Mouse (Mus musculus) midbrain, embryonic 11.5 days (tissue): ENCODE data around the gene Serpini1. TPM values are rescaled to one million over a fixed set of nuclear protein-coding genes. Genes with fewer than 3 reads are reported as not detected.

ENCODE experiments used
- ATAC-seq: fragments of 200-750 bp; cut with Nextera tagmentation; 2 replicates; pipeline ENCODE4 v1.8.0; 2017; ENCODE audit warnings: moderate TSS enrichment, moderate library complexity; ENCODE audit not compliant: low FRiP score
- DNase-seq: peaks from one replicate; pipeline ENCODE4 v3.0.0; 2015; ENCODE audit warnings: low spot score; ENCODE audit errors: missing footprints
- H3K27ac ChIP-seq: fragments of 300-500 bp; sonication (generic); 2 replicates; pipeline ENCODE4 v1.5.1; 2014; ENCODE audit warnings: low read depth, low read length
- H3K27me3 ChIP-seq: fragments of 300-500 bp; sonication (generic); 2 replicates; pipeline ENCODE4 v1.6.1; 2014; ENCODE audit warnings: mild to moderate bottlenecking, low read length, moderate library complexity, mixed read lengths; ENCODE audit not compliant: control insufficient read depth, insufficient read depth
- H3K36me3 ChIP-seq: fragments of 300-500 bp; sonication (generic); 2 replicates; pipeline ENCODE4 v1.6.1; 2014; ENCODE audit warnings: mild to moderate bottlenecking, low read length, moderate library complexity, mixed read lengths; ENCODE audit not compliant: control insufficient read depth, insufficient read depth
- H3K4me1 ChIP-seq: fragments of 300-500 bp; sonication (generic); 2 replicates; pipeline ENCODE4 v1.6.1; 2014; ENCODE audit warnings: low read length; ENCODE audit not compliant: control insufficient read depth, insufficient read depth
- H3K4me2 ChIP-seq: fragments of 300-500 bp; sonication (generic); 2 replicates; pipeline ENCODE4 v1.6.1; 2014; ENCODE audit warnings: mild to moderate bottlenecking, moderate library complexity
- H3K4me3 ChIP-seq: fragments of 300-500 bp; sonication (generic); 2 replicates; pipeline ENCODE4 v1.5.1; 2014; ENCODE audit warnings: low read depth, low read length
- H3K9ac ChIP-seq: fragments of 300-500 bp; sonication (generic); 2 replicates; pipeline ENCODE4 v1.6.1; 2014; ENCODE audit warnings: low read length
- H3K9me3 ChIP-seq: fragments of 300-500 bp; sonication (generic); 2 replicates; pipeline ENCODE4 v1.6.1; 2016; ENCODE audit warnings: low read length; ENCODE audit not compliant: control insufficient read depth
- WGBS: fragments of 180-500 bp; shearing (Covaris S2); extraction: QIAGEN DNeasy Blood & Tissue Kit; methylation state at CpG from one replicate; pipeline ENCODE4 v1.1.7; 2014; 5-methylcytosine and 5-hydroxymethylcytosine counted together
- polyA plus RNA-seq: library from polyadenylated mRNA; unstranded; fragments of >200 nt; fragmentation: Nextera tagmentation; extraction: Ambion mirVana; gene quantifications from 2 replicates; pipeline ENCODE4 v1.2.1, GENCODE M21; 2014

Gene Serpini1
- polyA plus RNA-seq, 1 experiment from 2014 or later = 30.2 TPM

DNA sequence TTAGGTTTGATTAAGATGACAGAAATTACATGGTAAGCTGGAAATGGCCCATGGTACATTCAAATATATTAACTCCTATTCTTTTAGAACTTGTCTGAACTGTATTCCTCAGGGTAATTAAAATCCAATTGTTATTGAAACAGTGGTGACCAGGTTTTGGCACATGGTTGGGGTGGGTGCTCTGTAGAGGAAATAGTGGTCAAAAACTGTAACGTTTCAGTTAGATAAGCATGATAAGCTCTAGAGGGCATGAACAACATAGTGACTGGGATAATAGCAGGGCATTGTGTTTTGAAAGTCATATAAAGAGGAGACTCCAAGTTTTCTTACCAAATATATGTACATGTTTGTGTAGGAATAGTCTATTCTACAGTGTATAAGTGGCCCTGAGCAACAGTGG, 134.7 kb downstream of the Serpini1 start:
- Histone ChIP-seq H3K9ac (no peak overlapping the region), H3K4me1 (no peaks in the 10 kb centered on the region), H3K4me2 (no peak overlapping the region), H3K4me3 (no peak overlapping the region), H3K27ac (no peak overlapping the region), H3K9me3 (no peaks in the 10 kb centered on the region), H3K27me3 (no peaks in the 10 kb centered on the region), H3K36me3 (no peaks in the 10 kb centered on the region)
- DNase-seq (no peak), ATAC-seq (no peak)
- WGBS = 87% methylated on average over 1 of the region's 1 CpGs

Other genes starting within 250 kb of the Serpini1 start
- 0.05 TPM in 1 of 2 replicates, not detected in the other for gene Wdr49, start 75.4 kb upstream of the Serpini1 start, polyA plus RNA-seq
- gene Pdcd10, start 691 bp upstream of the Serpini1 start, polyA plus RNA-seq = 95.7 and 101 TPM in 2 replicates
- not detected in 2 replicates for gene Gm29133, start 190.7 kb downstream of the Serpini1 start, polyA plus RNA-seq